Mouse (Mus musculus): ENCODE data around the gene Atrnl1. TPM values are rescaled to one million over a fixed set of nuclear protein-coding genes. Genes with fewer than 3 reads are reported as not detected.

Gene Atrnl1
- polyA plus RNA-seq, 1 experiment from 2014 or later = 3.9 TPM

- 85% methylated on average over 14 of the region's 14 CpGs for WGBS
- no peak for ATAC-seq (ENCODE audit: low FRiP score, low TSS enrichment)
- H3K9me3 ChIP-seq (ENCODE audit: control insufficient read depth, low read length) = no peaks in the 10 kb centered on the region
Observed at GRCm38 (mm10) chr19:57752189-57752588, 141.4 kb downstream of the Atrnl1 start.

GRCm38 (mm10) chr19:57762526-57762925 is 151.7 kb downstream of the Atrnl1 start:
- H3K4me3 ChIP-seq (ENCODE audit: low read depth, low read length) = no peak overlapping the region
- DNase-seq (ENCODE audit: low spot score) (no peak), ATAC-seq (ENCODE audit: low FRiP score, low TSS enrichment) (peak; percentile 76)
- WGBS = 85% methylated on average over 2 of the region's 2 CpGs
- H3K9me3 ChIP-seq (ENCODE audit: control insufficient read depth, low read length) = no peaks in the 10 kb centered on the region
- peaks cover 4% of the 10 kb centered on the region; the same call in 1 of the 2 replicates for H3K36me3 ChIP-seq (ENCODE audit: control insufficient read depth, insufficient read depth, low read length)
- H3K4me2 ChIP-seq (replicated peaks; ENCODE audit: low read depth) = no peak overlapping the region
- H3K27ac ChIP-seq (replicated peaks) = no peak overlapping the region
- no peak overlapping the region for H3K9ac ChIP-seq (ENCODE audit: low read length)
- H3K27me3 ChIP-seq (ENCODE audit: control insufficient read depth, insufficient read depth, low read length) = no peaks in the 10 kb centered on the region
- TF ChIP-seq CTCF (IDR thresholded peaks at IDR 0.05; ENCODE audit: low read depth) (no peak), EP300 (optimal IDR thresholded peaks at IDR 0.05) (no peak)
- H3K4me1 ChIP-seq (replicated peaks; ENCODE audit: control insufficient read depth, insufficient read depth) = no peaks in the 10 kb centered on the region

More at GRCm38 (mm10) chr19:57752189-57752588, 141.4 kb downstream of the Atrnl1 start:
- Histone ChIP-seq H3K27ac (replicated peaks) (no peak overlapping the region), H3K9ac (ENCODE audit: low read length) (no peak overlapping the region), H3K36me3 (ENCODE audit: control insufficient read depth, insufficient read depth, low read length) (no peaks in the 10 kb centered on the region), H3K4me1 (replicated peaks; ENCODE audit: control insufficient read depth, insufficient read depth) (no peaks in the 10 kb centered on the region), H3K4me3 (ENCODE audit: low read depth, low read length) (no peak overlapping the region), H3K27me3 (ENCODE audit: control insufficient read depth, insufficient read depth, low read length) (no peaks in the 10 kb centered on the region), H3K4me2 (replicated peaks; ENCODE audit: low read depth) (no peak overlapping the region)
- no peak for TF ChIP-seq EP300 (optimal IDR thresholded peaks at IDR 0.05)
- no peak for TF ChIP-seq CTCF (IDR thresholded peaks at IDR 0.05; ENCODE audit: low read depth)
- no peak for DNase-seq (ENCODE audit: low spot score)

GRCm38 (mm10) chr19:57764576-57765371 is 153.9 kb downstream of the Atrnl1 start:
- no peak for ATAC-seq (ENCODE audit: low FRiP score, low TSS enrichment)
- Histone ChIP-seq H3K4me2 (replicated peaks; ENCODE audit: low read depth) (no peak overlapping the region), H3K4me3 (ENCODE audit: low read depth, low read length) (no peak overlapping the region), H3K36me3 (ENCODE audit: control insufficient read depth, insufficient read depth, low read length) (peaks cover 4% of the 10 kb centered on the region; the same call in 1 of the 2 replicates), H3K9ac (ENCODE audit: low read length) (no peak overlapping the region), H3K27me3 (ENCODE audit: control insufficient read depth, insufficient read depth, low read length) (no peaks in the 10 kb centered on the region), H3K9me3 (ENCODE audit: control insufficient read depth, low read length) (no peaks in the 10 kb centered on the region), H3K4me1 (replicated peaks; ENCODE audit: control insufficient read depth, insufficient read depth) (no peaks in the 10 kb centered on the region), H3K27ac (replicated peaks) (no peak overlapping the region)
- TF ChIP-seq CTCF (IDR thresholded peaks at IDR 0.05; ENCODE audit: low read depth) (no peak), EP300 (optimal IDR thresholded peaks at IDR 0.05) (no peak)
- DNase-seq (ENCODE audit: low spot score) = no peak
- 80% methylated on average over 16 of the region's 16 CpGs for whole genome bisulfite sequencing

- TF ChIP-seq EP300 (optimal IDR thresholded peaks at IDR 0.05) (no peak), CTCF (IDR thresholded peaks at IDR 0.05; ENCODE audit: low read depth) (no peak)
- no peak overlapping the region for H3K9ac ChIP-seq (ENCODE audit: low read length)
- H3K36me3 ChIP-seq (ENCODE audit: control insufficient read depth, insufficient read depth, low read length) = no peaks in the 10 kb centered on the region
- no peaks in the 10 kb centered on the region for H3K9me3 ChIP-seq (ENCODE audit: control insufficient read depth, low read length)
- no peak overlapping the region for H3K4me3 ChIP-seq (ENCODE audit: low read depth, low read length)
- no peak overlapping the region for H3K4me2 ChIP-seq (replicated peaks; ENCODE audit: low read depth)
- ATAC-seq (ENCODE audit: low FRiP score, low TSS enrichment) (no peak), DNase-seq (ENCODE audit: low spot score) (no peak)
- H3K27me3 ChIP-seq (ENCODE audit: control insufficient read depth, insufficient read depth, low read length) = no peaks in the 10 kb centered on the region
- 56% methylated on average over 2 of the region's 2 CpGs for WGBS
- H3K27ac ChIP-seq (replicated peaks) = no peak overlapping the region
- H3K4me1 ChIP-seq (replicated peaks; ENCODE audit: control insufficient read depth, insufficient read depth) = no peaks in the 10 kb centered on the region
Observed at GRCm38 (mm10) chr19:57767051-57767450, 156.2 kb downstream of the Atrnl1 start.

GRCm38 (mm10) chr19:57768661-57769060 is 157.8 kb downstream of the Atrnl1 start:
- Histone ChIP-seq H3K4me3 (ENCODE audit: low read depth, low read length) (no peak overlapping the region), H3K36me3 (ENCODE audit: control insufficient read depth, insufficient read depth, low read length) (no peaks in the 10 kb centered on the region), H3K4me1 (replicated peaks; ENCODE audit: control insufficient read depth, insufficient read depth) (no peaks in the 10 kb centered on the region), H3K27me3 (ENCODE audit: control insufficient read depth, insufficient read depth, low read length) (no peaks in the 10 kb centered on the region), H3K9me3 (ENCODE audit: control insufficient read depth, low read length) (no peaks in the 10 kb centered on the region), H3K9ac (ENCODE audit: low read length) (no peak overlapping the region), H3K4me2 (replicated peaks; ENCODE audit: low read depth) (no peak overlapping the region), H3K27ac (replicated peaks) (no peak overlapping the region)
- 93% methylated on average over 11 of the region's 11 CpGs for WGBS
- no peak for ATAC-seq (ENCODE audit: low FRiP score, low TSS enrichment)
- no peak for DNase-seq (ENCODE audit: low spot score)
- no peak for TF ChIP-seq CTCF (IDR thresholded peaks at IDR 0.05; ENCODE audit: low read depth)

GRCm38 (mm10) chr19:57782366-57783089 is 171.7 kb downstream of the Atrnl1 start:
- Histone ChIP-seq H3K4me1 (replicated peaks; ENCODE audit: control insufficient read depth, insufficient read depth) (no peaks in the 10 kb centered on the region), H3K9me3 (ENCODE audit: control insufficient read depth, low read length) (no peaks in the 10 kb centered on the region), H3K4me2 (replicated peaks; ENCODE audit: low read depth) (no peak overlapping the region), H3K27ac (replicated peaks) (no peak overlapping the region), H3K36me3 (ENCODE audit: control insufficient read depth, insufficient read depth, low read length) (no peaks in the 10 kb centered on the region), H3K9ac (ENCODE audit: low read length) (no peak overlapping the region), H3K4me3 (ENCODE audit: low read depth, low read length) (no peak overlapping the region), H3K27me3 (ENCODE audit: control insufficient read depth, insufficient read depth, low read length) (no peaks in the 10 kb centered on the region)
- WGBS = 80% methylated on average over 3 of the region's 3 CpGs
- DNase-seq (ENCODE audit: low spot score) = no peak
- no peak for ATAC-seq (ENCODE audit: low FRiP score, low TSS enrichment)
- TF ChIP-seq EP300 (optimal IDR thresholded peaks at IDR 0.05) (no peak), CTCF (IDR thresholded peaks at IDR 0.05; ENCODE audit: low read depth) (no peak)

All from stomach, postnatal 0 days (tissue).